In genomic region chr2:155819392-155819448, GRCm38 (mm10) we compare ENCODE assay signal across 8 mouse cellular contexts. TPM values are rescaled to one million over a fixed set of nuclear protein-coding genes. Genes with fewer than 3 reads are reported as not detected.
DNase-seq lines count a peak whose midpoint lies in the region; ATAC-seq and TF ChIP-seq lines count a peak whose summit lies in the region.

Gene BC029722, minus strand, starts transcription at chr2:155819426.

- no peak for DNase-seq in lung, embryonic 14.5 days
- no peak for DNase-seq in lung, postnatal 36 days
- no peak for DNase-seq in embryonic facial prominence, embryonic 11.5 days (ENCODE audit: low spot score)
- DNase-seq in left cerebral cortex, postnatal 4 days: no peak
- no peak for DNase-seq in cerebellum, adult 9-11 months
- DNase-seq in thymus, postnatal 10 days (ENCODE audit: low spot score in 2 of 2): no peak

- H3K4me1 ChIP-seq in lung, embryonic 14.5 days (ENCODE audit: insufficient read depth): no peaks in the 10 kb centered on the region
- H3K4me1 ChIP-seq in embryonic facial prominence, embryonic 11.5 days (ENCODE audit: control insufficient read depth, insufficient read depth, low read length): no peaks in the 10 kb centered on the region
- peaks cover 11% of the 10 kb centered on the region for H3K4me1 ChIP-seq in heart, embryonic 16.5 days (ENCODE audit: control insufficient read depth, insufficient read depth, low read length)
- peaks cover 29% of the 10 kb centered on the region for H3K4me1 ChIP-seq in neural tube, embryonic 15.5 days

- H3K36me3 ChIP-seq in lung, embryonic 14.5 days (ENCODE audit: insufficient read depth): peaks cover 45% of the 10 kb centered on the region
- peaks cover 3% of the 10 kb centered on the region for H3K36me3 ChIP-seq in embryonic facial prominence, embryonic 11.5 days (replicated peaks; ENCODE audit: control insufficient read depth, insufficient read depth, low read depth, low read length)
- peaks cover 36% of the 10 kb centered on the region for H3K36me3 ChIP-seq in heart, embryonic 16.5 days (ENCODE audit: control insufficient read depth, insufficient read depth)
- peaks cover 55% of the 10 kb centered on the region for H3K36me3 ChIP-seq in neural tube, embryonic 15.5 days

- no peak for TF ChIP-seq CTCF in lung, embryonic 14.5 days (IDR thresholded peaks at IDR 0.05; ENCODE audit: low read depth)

- peak within 1 kb of the TSS; percentile 84 for H3K27ac ChIP-seq in lung, embryonic 14.5 days (ENCODE audit: low read depth)
- peak within 1 kb of the TSS; percentile 10; the same call in 1 of the 2 replicates for H3K27ac ChIP-seq in embryonic facial prominence, embryonic 11.5 days (replicated peaks; ENCODE audit: low read depth, low read length)
- peak within 1 kb of the TSS; percentile 83 for H3K27ac ChIP-seq in heart, embryonic 16.5 days (ENCODE audit: low read length)
- H3K27ac ChIP-seq in neural tube, embryonic 15.5 days (replicated peaks): peak within 1 kb of the TSS; percentile 88

- intact Hi-C loops in left cerebral cortex, postnatal 4 days (cut with DNase I): no loop called here

- H3K4me3 ChIP-seq in lung, embryonic 14.5 days (ENCODE audit: low read depth, low read length): peak within 1 kb of the TSS; percentile 80
- H3K4me3 ChIP-seq in embryonic facial prominence, embryonic 11.5 days (ENCODE audit: low read depth, low read length): peak within 1 kb of the TSS; percentile 54
- H3K4me3 ChIP-seq in heart, embryonic 16.5 days (ENCODE audit: low read length): peak within 1 kb of the TSS; percentile 87
- peak within 1 kb of the TSS; percentile 54 for H3K4me3 ChIP-seq in neural tube, embryonic 15.5 days (replicated peaks)

- peak within 1 kb of the TSS; percentile 81 for H3K4me2 ChIP-seq in lung, embryonic 14.5 days
- peak within 1 kb of the TSS; percentile 86 for H3K4me2 ChIP-seq in embryonic facial prominence, embryonic 11.5 days (ENCODE audit: low read depth, low read length)
- peak within 1 kb of the TSS; percentile 72 for H3K4me2 ChIP-seq in heart, embryonic 16.5 days (ENCODE audit: low read depth, low read length)
- peak within 1 kb of the TSS; percentile 81 for H3K4me2 ChIP-seq in neural tube, embryonic 15.5 days

- no peaks in the 10 kb centered on the region for H3K27me3 ChIP-seq in lung, embryonic 14.5 days (ENCODE audit: insufficient read depth, low read length)
- H3K27me3 ChIP-seq in embryonic facial prominence, embryonic 11.5 days (ENCODE audit: control insufficient read depth, insufficient read depth, low read length): no peaks in the 10 kb centered on the region
- H3K27me3 ChIP-seq in heart, embryonic 16.5 days (ENCODE audit: control insufficient read depth, insufficient read depth, low read length): no peaks in the 10 kb centered on the region
- no peaks in the 10 kb centered on the region for H3K27me3 ChIP-seq in neural tube, embryonic 15.5 days (replicated peaks)

- peak within 1 kb of the TSS; percentile 83 for H3K9ac ChIP-seq in lung, embryonic 14.5 days
- peak within 1 kb of the TSS; percentile 75 for H3K9ac ChIP-seq in embryonic facial prominence, embryonic 11.5 days (replicated peaks; ENCODE audit: low read length)
- peak within 1 kb of the TSS; percentile 94 for H3K9ac ChIP-seq in heart, embryonic 16.5 days (ENCODE audit: low read length)
- peak within 1 kb of the TSS; percentile 77 for H3K9ac ChIP-seq in neural tube, embryonic 15.5 days (replicated peaks)

- ATAC-seq in lung, embryonic 14.5 days (ENCODE audit: insufficient read depth): no peak
- ATAC-seq in embryonic facial prominence, embryonic 11.5 days (replicated peaks; ENCODE audit: insufficient number of reproducible peaks, low FRiP score, low TSS enrichment, low read depth): no peak
- no peak for ATAC-seq in heart, embryonic 16.5 days (replicated peaks; ENCODE audit: extremely low read depth, insufficient read depth, low FRiP score)
- no peak for ATAC-seq in neural tube, embryonic 15.5 days (ENCODE audit: low FRiP score)

- no peaks in the 10 kb centered on the region for H3K9me3 ChIP-seq in lung, embryonic 14.5 days (ENCODE audit: low read depth, low read length)
- no peaks in the 10 kb centered on the region for H3K9me3 ChIP-seq in embryonic facial prominence, embryonic 11.5 days (replicated peaks; ENCODE audit: control insufficient read depth, low read length)
- no peaks in the 10 kb centered on the region for H3K9me3 ChIP-seq in heart, embryonic 16.5 days (replicated peaks; ENCODE audit: control insufficient read depth, low read length)
- no peaks in the 10 kb centered on the region for H3K9me3 ChIP-seq in neural tube, embryonic 15.5 days (replicated peaks)

RNA-seq across cellular contexts. Expression of gene BC029722, which starts in this region (rescaled TPM):
- 8.9 and 9.2 TPM in 2 replicates for polyA plus RNA-seq in lung, embryonic 14.5 days (2014; fragmentation: Nextera tagmentation; extraction: Ambion mirVana)
- polyA plus RNA-seq in embryonic facial prominence, embryonic 11.5 days (2014; fragmentation: Nextera tagmentation; extraction: Ambion mirVana): 5.7 and 6.6 TPM in 2 replicates
- polyA plus RNA-seq in heart, embryonic 16.5 days (2015; fragmentation: Nextera tagmentation; extraction: Ambion mirVana): 17.4 and 17.7 TPM in 2 replicates
- total RNA-seq in left cerebral cortex, postnatal 4 days (2021): 10 to 100 TPM; 23.3 to 24.2 TPM
- 44.9 and 45.3 TPM in 2 replicates for polyA plus RNA-seq in neural tube, embryonic 15.5 days (2015; fragmentation: Nextera tagmentation; extraction: Ambion mirVana)

Comparison
In these comparisons a context has a peak if more than half of its experiments do, and no peak if none do; other contexts are left out.
1. H3K27ac ChIP-seq: peak in every context shown above with its lines; median percentile 88 in neural tube, embryonic 15.5 days; 84 in lung, embryonic 14.5 days; 83 in heart, embryonic 16.5 days; 10 in embryonic facial prominence, embryonic 11.5 days.